Mouse (Mus musculus) heart, adult 2 months (tissue): ENCODE data around the gene Mtmr3.

Experiments
- CTCF ChIP-seq: fragments of 200-600 bp; IDR thresholded peaks from 2 replicates; pipeline ENCODE4 v1.8.1; 2022; ENCODE audit warnings: antibody characterized with exemption, mild to moderate bottlenecking, moderate library complexity
- POLR2A ChIP-seq: fragments of 200-500 bp; IDR thresholded peaks from 2 replicates; pipeline ENCODE4 v1.6.1; 2011; ENCODE audit warnings: mild to moderate bottlenecking, low read depth, low read length, control low read depth; ENCODE audit not compliant: insufficient read depth

GRCm38 (mm10) chr11:4506486-4506885, 88.2 kb downstream of the Mtmr3 start:
- TF ChIP-seq CTCF: no peak
- no peak for TF ChIP-seq POLR2A
